Mouse (Mus musculus) kidney, postnatal 14 days (tissue): ENCODE data around the gene Rnf128.
"Not testable (repeated sequence)": the region's sequence is repeated elsewhere in the genome, so short reads cannot be mapped to it uniquely, and the experiment has no call there.

ENCODE experiments used
- DNase-seq: peaks from one replicate; pipeline ENCODE4 v3.0.0; 2022; ENCODE audit warnings: mixed read lengths

Rnf128 gene

DNA sequence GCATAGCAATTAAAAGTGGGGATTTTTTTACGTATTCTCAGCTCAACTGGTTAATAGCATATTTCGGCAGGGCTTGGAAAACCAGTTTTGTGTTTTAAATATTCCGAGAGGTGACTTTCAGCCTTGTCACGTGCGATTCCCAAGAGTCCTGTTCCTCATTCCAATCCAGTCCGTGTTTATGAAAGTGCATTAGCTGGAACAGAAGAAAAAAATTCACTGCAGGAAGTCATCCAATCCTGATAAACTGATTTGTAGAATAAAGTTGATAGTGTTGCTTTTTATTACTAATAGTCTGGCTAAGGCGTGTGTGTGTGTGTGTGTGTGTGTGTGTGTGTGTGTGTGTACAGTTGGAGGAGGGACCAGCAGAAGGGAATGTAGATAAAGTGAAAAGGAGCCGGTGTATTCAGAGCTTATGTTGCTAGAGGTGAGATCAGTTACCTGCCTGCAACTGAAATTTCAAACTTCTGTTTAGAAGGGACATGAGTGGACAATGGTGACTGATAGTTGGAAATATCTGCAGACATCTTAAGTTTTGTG is at the start of gene Rnf128:
Gene Rnf128 (plus strand): TSS at position 392 of the 537 bp plus-strand sequence.
- peak; percentile 33 for DNase-seq

- no peak for DNase-seq
These were observed 47.0 kb upstream of the Rnf128 start for GRCm38 (mm10) chrX:139516156-139516555.

GRCm38 (mm10) chrX:139519251-139519650 is 43.9 kb upstream of the Rnf128 start:
- DNase-seq = no peak

DNA sequence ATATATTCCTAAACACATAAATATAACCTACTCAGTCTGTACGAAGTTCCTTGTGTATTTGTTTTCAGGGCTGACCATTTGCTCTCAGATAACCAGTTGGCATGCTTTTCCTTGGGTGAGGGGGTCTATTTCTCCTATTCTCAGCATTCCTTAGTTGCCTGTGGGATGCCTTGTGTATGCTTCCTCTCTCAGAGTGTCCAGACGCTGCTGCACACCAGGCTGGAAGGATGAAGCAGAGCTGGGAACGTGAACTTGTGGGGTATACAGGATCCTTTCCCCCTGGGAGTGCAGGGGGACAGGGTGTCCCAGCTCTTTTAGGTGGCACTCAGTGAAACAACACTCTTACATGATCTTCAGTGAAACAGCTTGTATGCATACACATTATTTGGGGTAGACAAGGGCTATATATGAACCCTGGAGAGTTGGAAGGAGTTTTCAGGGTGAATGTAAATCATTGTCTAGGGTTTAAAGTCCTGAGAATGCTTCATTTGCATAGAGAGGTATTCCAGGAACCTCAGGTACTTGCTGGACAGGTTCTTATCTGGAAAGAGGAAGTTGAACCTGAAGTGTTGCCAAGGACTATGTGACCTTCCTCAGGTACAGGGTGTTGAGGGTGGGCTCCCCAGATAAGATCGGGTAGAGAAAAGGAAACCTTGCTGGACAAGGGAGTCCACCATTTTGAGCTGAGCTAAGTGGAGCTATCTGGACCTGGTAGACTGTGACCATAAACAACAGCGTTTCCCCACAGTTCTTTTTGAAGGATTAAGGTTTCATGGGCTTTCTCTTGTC is 38.6 kb upstream of the Rnf128 start:
- DNase-seq = peak; percentile 19

DNA sequence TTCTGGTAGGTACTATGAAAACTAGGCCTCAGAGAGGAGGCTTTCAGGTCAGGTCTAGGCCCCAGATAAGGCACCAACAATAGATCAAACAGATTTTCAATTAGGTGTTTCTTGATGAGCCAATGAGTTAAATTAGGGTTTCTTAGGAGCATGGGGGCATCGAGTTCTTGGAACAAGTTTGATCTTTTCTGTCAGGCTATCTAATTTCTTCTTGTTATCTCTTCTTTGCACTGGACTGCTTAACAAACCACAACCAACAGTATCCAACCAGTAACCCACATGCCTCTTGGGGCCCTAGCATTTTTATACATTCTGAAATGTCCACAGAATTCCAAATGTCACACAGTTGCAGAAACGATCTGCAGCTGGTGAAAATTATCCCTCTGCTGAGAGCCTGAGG is 37.4 kb upstream of the Rnf128 start:
- DNase-seq = no peak

DNA sequence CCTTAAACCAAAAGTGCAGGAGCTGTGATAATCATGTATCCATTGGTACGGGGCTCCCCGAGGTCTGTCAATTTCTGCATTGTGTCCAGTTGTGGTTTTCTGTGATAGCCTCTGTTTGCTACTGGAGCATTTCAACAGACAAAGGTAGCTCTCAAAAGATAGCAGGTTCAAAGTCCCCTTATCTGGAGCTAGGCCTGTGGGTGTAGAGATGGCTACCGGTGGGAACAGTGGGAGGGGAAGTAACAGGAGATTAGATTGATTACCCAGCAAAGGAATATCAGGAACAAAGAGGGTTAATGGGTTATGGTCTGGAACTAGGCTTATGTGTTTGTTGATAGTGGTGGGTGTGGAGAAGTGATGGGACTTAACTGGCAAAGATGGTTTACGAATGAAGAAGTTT is 36.1 kb upstream of the Rnf128 start:
- DNase-seq = no peak

DNA sequence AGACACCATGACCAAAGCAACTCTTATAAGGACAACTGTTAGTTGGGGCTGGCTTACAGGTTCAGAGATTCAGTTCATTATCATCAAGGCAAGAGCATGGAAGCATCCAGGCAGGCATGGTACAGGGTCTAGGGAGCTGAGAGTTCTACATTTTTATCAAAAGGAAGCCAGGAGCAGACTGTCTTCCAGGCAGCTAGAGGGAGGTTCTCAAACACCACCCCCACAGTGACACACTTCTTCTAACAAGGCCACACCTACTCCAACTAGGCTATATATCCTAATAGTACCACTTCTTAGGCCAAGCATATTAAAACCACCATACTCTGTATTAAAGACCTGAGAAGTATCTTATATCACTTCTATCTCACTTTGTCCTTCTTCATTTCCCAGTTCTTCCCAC is 33.4 kb upstream of the Rnf128 start:
- DNase-seq = no peak

DNA sequence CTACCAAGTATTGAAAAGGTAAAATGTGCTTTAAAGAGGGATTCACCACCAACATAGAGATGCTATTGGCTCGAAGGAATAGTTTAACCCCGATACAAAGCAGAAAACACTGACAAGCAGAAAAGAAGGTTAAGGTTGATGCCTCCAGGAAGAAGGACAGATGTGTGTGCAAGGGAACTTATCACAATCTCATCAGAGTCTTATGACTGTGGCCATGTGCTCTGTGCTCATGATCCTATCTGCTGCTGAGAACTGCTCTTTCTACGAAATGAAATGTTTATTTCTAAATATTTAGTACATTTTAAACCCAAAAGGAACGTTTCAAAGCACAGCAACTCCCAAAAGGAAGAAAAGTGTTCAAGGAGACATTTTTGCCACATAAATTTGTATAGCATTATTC is 30.8 kb upstream of the Rnf128 start:
- no peak for DNase-seq

DNA sequence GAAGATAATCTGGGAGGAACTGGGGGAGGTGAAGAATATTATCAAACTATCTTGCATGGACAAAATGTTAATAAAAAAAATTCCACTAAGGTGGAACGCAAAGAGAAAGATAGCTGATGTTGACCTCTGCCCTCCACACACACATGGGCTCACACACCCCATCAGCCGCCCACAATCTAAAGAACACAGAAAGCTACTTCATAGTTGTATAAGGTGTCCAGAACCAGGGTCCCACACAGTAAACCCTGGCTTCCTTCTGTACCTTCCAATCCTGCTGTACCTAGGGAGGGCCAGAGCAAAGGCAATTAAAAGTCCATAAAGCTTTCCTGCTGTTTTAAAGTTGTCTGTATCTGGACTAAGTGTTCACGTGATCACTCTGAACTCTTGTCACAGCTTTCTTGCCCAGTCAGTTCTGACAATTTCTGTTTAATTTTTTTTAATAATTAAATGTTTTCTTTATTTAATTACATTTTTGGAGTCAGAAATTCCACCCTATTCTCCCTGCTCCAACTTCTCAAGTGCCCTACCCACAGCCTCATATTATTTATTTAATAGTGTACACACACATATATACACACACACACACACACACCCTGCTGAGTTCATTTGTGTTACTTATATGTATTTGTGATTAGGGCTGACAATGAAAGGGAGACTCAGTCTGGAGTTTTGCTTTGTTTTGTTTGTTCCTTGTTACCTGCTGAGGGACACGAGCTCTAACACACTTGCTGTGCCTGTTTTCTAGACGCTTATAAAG is 25.3 kb upstream of the Rnf128 start:
- DNase-seq = no peak

- no peak for DNase-seq
These were observed 19.4 kb upstream of the Rnf128 start for GRCm38 (mm10) chrX:139543726-139544125.

DNA sequence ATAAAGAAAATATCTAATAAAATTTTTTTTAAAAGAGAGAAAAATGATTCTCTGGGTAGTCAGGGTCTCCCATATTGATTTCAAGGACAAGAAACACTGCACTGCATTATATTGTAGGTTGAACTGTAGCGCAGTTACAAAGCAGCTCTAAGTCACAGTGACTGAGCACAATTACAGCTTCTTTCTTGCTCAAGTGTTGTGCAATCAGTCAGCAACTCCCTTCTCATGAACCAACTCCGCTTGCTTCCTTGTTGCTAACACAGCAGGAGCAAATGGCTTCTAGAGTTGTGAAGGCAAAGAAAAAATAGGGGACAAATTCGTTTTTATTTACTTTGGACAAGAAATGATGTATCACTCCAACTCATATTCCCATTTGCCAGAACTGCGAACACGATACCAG is 12.7 kb upstream of the Rnf128 start:
- DNase-seq = no peak

GRCm38 (mm10) chrX:139552090-139552489 is 11.0 kb upstream of the Rnf128 start:
- no peak for DNase-seq

GRCm38 (mm10) chrX:139562255-139562924 is 726 bp upstream of the Rnf128 start:
- no peak for DNase-seq

- DNase-seq = no peak
These were observed 6.9 kb downstream of the Rnf128 start for GRCm38 (mm10) chrX:139570054-139570453.

DNA sequence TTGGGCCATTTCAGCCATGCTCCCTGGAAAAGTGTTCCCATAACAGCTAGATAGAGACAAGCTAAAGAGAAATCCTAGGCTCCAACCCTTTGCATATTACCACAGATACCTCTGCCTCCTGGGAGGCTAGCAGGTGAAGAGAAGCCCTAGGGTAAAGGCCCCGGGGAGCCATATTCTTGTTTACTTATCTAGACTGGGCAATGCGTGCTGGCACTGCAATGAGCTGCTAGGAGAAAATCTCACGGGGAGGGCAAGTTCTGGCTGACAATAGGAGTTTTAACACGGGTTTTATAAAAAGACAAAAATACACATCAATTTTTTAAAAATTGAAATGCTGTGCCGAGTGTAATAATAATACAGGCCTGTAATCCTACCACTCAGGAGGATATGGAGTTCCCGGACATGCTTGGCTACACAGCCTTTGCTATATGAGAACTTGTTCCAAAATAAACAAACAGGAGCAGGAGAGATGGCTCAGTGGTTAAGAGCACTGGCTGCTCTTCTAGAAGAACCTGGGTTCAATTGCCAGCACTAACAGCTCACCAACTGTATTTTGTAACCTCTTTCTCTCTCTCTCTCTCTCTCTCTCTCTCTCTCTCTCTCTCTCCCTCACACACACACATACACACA is 15.6 kb downstream of the Rnf128 start:
- DNase-seq = no peak

DNA sequence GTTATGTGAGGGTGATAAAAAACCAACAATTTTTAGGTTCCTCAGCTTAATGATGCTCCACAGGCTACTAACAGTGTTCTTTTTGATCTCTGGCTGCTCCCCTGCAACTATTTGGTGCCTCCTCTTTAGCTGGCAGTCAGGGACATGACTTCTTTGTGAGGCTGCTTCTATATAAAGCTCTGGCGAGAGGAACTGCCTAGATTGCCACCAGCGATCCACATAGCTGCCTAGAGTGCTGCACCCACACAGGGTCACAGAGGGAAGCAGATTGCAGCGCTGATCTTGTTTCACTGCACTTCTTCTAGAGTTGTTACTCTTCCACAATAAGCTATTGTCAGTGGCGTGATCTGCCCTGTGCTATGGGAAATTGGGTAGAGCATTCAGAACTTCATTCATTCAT is 20.5 kb downstream of the Rnf128 start:
- no peak for DNase-seq

DNA sequence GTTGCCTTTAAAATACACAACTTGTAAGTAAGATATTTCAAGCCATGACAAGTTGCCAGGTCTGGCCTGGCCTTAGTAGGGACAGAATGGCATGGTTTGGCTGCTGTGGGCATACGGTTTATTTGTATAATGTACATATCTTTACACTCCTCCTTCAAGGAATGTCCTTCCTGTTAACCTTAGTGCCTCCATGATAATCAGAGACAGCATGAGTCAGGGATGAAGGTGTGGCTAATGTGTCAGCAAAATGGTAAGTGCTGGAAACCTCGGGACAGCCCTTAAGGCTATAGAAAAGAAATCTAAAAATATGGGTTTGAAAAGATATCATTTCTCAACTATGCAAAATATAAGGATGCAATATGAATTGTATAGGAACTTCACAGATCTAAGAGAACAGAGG is 23.6 kb downstream of the Rnf128 start:
- DNase-seq = not testable (repeated sequence)

- peak; percentile 9 for DNase-seq
These were observed 33.3 kb downstream of the Rnf128 start for GRCm38 (mm10) chrX:139596404-139596803.

DNA sequence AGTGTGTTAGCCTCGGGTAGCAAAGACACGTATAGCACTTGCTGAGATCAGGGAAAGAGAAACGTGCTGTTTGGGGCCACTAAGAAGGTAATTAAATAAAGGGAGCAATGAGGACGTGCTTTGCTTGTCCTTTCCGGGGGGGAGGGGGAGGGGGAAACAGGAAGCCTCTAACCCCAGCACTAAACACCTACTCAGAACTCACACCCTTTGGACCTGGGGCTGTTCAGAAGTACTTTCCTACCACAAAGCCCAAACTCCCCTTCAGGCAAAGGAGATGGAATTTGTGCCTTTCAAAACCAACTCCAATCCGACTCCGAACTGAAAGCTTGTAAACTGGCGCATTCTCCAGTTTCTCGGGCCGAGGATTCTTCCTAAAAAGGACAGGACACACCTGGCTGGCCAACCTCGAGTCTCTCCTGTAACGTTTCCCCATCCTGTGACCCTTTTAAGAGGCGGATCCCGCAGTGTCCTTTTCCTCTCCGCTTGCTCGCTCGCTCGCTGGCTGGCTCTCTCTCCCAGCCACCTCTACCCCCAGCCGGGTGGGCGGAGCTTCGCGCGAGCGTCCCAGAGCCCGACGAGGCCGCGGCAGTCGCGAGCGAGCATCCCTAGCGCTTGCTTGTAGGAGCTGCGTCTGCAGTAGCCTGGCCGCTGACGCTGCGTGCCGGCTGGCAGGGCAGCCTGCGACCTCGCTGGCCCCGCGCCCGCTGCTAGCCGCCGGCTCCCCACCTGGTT is 47.1 kb downstream of the Rnf128 start:
- DNase-seq = peak; percentile 90

DNA sequence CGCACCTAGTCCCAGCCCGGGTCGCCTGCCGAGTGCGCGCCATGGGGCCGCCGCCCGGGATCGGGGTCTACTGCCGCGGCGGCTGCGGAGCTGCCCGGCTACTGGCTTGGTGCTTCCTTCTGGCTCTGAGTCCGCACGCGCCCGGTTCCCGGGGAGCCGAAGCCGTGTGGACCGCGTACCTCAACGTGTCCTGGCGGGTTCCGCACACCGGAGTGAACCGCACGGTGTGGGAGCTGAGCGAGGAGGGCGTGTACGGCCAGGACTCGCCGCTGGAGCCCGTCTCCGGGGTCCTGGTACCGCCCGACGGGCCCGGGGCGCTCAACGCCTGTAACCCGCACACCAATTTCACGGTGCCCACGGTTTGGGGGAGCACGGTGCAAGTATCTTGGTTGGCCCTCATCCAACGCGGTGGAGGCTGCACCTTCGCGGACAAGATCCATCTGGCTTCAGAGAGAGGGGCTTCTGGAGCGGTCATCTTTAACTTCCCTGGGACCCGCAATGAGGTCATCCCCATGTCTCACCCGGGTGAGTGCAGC is 47.7 kb downstream of the Rnf128 start:
- DNase-seq = no peak

DNA sequence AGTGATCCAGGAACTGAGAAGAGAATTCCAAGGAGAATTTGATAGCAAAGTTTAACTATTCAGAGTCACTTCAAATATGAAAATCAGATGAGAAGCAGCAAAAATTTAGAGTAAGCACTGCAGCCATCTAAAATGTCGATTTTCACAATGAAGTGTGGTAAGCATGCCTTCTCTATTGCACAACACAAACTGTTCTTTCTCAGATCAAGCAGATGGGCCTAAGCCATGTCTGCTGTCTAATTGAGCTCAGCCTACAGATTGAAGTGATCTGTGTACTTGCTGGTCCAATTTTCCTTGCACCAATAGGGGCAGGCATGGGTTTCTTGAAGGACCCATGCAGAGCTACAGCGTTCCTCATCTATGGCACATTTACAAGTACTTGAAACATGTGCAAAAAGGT is 51.6 kb downstream of the Rnf128 start:
- DNase-seq = no peak

GRCm38 (mm10) chrX:139622071-139622470 is 59.0 kb downstream of the Rnf128 start:
- DNase-seq = no peak
